Mouse (Mus musculus) ES-Bruce4 (cell line): Measurements from ENCODE around the gene Ankrd13d.

Experiments
- CTCF ChIP-seq: IDR thresholded peaks from one replicate; pipeline ENCODE4 v1.8.1; 2011; ENCODE audit warnings: low read depth, low read length
- POLR2A ChIP-seq: IDR thresholded peaks from one replicate; pipeline ENCODE4 v1.8.1; 2011; ENCODE audit warnings: low read length; ENCODE audit not compliant: insufficient read depth

- TF ChIP-seq CTCF (no peak), POLR2A (no peak)
Observed at GRCm38 (mm10) chr19:4231253-4232185, 51.4 kb downstream of the Ankrd13d start, which contains the start of gene Pold4.
